Mouse (Mus musculus) embryonic facial prominence, embryonic 13.5 days (tissue): ENCODE data around the gene Megf11. TPM values are rescaled to one million over a fixed set of nuclear protein-coding genes. Genes with fewer than 3 reads are reported as not detected.
A peak's percentile ranks its signal among the peaks of the same experiment; 100 is the strongest.

ENCODE experiments used
- ATAC-seq: fragments of 200-750 bp; cut with Nextera tagmentation; 2 replicates; pipeline ENCODE4 v1.8.0; 2017; ENCODE audit warnings: low read depth; ENCODE audit not compliant: insufficient number of reproducible peaks, insufficient read depth, low FRiP score, low TSS enrichment
- H3K27ac ChIP-seq: fragments of 300-500 bp; sonication (generic); 2 replicates; pipeline ENCODE4 v1.5.1; 2015; ENCODE audit warnings: moderate library complexity, mild to moderate bottlenecking, inconsistent platforms
- H3K27me3 ChIP-seq: fragments of 300-500 bp; sonication (generic); 2 replicates; pipeline ENCODE4 v1.6.1; 2015; ENCODE audit warnings: mild to moderate bottlenecking, inconsistent platforms
- H3K36me3 ChIP-seq: fragments of 300-500 bp; sonication (generic); 2 replicates; pipeline ENCODE4 v1.6.1; 2015; ENCODE audit warnings: mild to moderate bottlenecking, inconsistent platforms
- H3K4me1 ChIP-seq: fragments of 300-500 bp; sonication (generic); 2 replicates; pipeline ENCODE4 v1.6.1; 2015; ENCODE audit warnings: inconsistent platforms
- H3K4me2 ChIP-seq: fragments of 300-500 bp; sonication (generic); 2 replicates; pipeline ENCODE4 v1.6.1; 2015; ENCODE audit warnings: moderate library complexity, mild to moderate bottlenecking, inconsistent platforms
- H3K4me3 ChIP-seq: fragments of 300-500 bp; sonication (generic); 2 replicates; pipeline ENCODE4 v1.5.1; 2015; ENCODE audit warnings: mild to moderate bottlenecking, inconsistent platforms
- H3K9ac ChIP-seq: fragments of 300-500 bp; sonication (generic); 2 replicates; pipeline ENCODE4 v1.6.1; 2015; ENCODE audit warnings: mild to moderate bottlenecking, inconsistent platforms
- H3K9me3 ChIP-seq: fragments of 300-500 bp; sonication (generic); 2 replicates; pipeline ENCODE4 v1.6.1; 2016; ENCODE audit warnings: inconsistent platforms
- WGBS: fragments of 180-500 bp; shearing (Covaris S2); methylation state at CpG from one replicate; pipeline ENCODE4 v1.1.7; 2015; ENCODE audit warnings: mixed read lengths; 5-methylcytosine and 5-hydroxymethylcytosine counted together
- polyA plus RNA-seq: library from polyadenylated mRNA; unstranded; fragments of >200 nt; fragmentation: Nextera tagmentation; extraction: Ambion mirVana; gene quantifications from 2 replicates; pipeline ENCODE4 v1.2.1, GENCODE M21; 2015

Gene Megf11
- polyA plus RNA-seq: 1.8 and 2.0 TPM in 2 replicates

DNA sequence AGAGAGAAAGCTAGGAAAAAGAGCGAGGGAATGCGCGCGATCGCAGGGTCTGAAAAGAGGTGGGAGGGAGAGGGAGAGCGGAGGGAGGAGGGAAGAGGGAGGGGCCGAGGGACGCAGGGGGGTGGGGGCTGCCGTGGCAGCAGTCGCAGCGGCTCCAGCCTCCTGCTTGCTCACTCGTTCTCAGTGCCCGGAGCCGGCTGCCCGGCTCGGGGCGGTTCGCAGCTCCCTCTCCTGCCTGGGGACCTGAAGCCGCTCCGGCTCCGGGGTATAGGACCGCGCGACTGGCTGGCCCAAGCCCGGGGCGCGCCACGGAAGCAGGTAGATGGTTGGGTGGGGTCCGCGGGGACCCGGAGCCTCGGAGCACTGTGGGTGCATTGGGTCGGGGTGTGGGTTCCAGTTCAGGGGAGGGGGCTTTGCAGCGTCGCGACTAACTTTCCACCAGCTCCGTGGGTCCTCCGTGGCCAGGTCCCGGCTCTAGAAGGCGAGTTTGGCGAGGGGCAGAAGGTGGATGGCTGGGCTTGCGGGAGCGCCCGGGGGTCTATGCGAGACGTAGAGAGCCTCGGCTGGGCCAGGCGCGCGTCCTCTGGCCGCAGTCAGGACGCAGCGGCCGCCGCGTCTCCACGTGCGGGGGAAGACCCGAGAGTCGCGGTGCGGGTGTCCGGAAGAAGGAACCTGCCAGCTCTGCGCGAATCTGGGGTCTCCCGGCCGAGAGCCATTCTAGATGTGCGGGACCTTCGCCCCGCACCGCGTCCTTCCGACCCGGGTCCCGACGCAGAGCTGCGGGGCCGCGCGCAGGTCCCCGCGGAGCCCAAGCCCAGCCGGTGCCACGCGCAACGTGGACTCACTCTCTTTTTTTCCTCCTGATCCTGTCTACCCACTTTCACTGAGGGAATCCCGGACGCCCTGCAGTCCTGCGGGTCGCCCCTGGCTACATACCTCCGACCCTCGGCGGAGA, at the start of gene Megf11:
Gene Megf11 (plus strand): TSS at position 116 of the 955 bp plus-strand sequence.
- no peak for ATAC-seq
- Histone ChIP-seq H3K36me3 (no peaks in the 10 kb centered on the region), H3K4me2 (peak within 1 kb of the TSS; percentile 100), H3K27me3 (peaks cover 77% of the 10 kb centered on the region), H3K9ac (peak within 1 kb of the TSS; percentile 72), H3K9me3 (no peaks in the 10 kb centered on the region), H3K4me3 (peak within 1 kb of the TSS; percentile 65), H3K27ac (no peak within 1 kb of the TSS), H3K4me1 (peaks cover 31% of the 10 kb centered on the region)
- WGBS: under 1% methylated on average over 88 of the region's 93 CpGs

DNA sequence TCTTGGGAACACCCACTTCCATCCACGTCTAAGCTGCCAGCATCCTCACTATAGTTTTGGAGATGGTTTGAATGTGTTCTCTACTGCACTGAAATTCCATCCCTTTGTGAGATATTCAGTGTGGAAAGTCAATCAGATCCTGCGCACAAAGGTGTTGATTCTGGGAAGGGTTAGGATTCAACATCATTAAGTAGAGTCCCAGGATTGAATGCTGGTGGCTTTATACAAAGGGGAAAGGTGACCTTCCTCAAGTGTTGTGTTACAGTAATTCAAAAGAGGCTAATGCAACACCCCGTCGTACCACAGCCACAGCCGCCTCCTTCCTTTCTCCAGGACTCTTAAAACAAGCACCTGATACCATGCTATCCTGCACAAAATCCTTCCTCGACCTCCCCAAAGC, 49.6 kb upstream of the Megf11 start:
- WGBS: 85% methylated on average over 6 of the region's 6 CpGs
- no peak overlapping the region for H3K4me2 ChIP-seq
- no peaks in the 10 kb centered on the region for H3K27me3 ChIP-seq
- H3K9ac ChIP-seq: no peak overlapping the region
- ATAC-seq: no peak
- peaks cover 10% of the 10 kb centered on the region for H3K4me1 ChIP-seq
- peaks cover 21% of the 10 kb centered on the region for H3K36me3 ChIP-seq
- no peak overlapping the region for H3K27ac ChIP-seq
- H3K9me3 ChIP-seq: no peaks in the 10 kb centered on the region
- H3K4me3 ChIP-seq: no peak overlapping the region

GRCm38 (mm10) chr9:64339361-64339760, 46.1 kb upstream of the Megf11 start:
- WGBS: 17% methylated on average over 8 of the region's 8 CpGs
- H3K4me3 ChIP-seq: peak overlapping the region; percentile 75
- H3K4me1 ChIP-seq: peaks cover 19% of the 10 kb centered on the region
- no peak overlapping the region for H3K9ac ChIP-seq
- peak overlapping the region; percentile 73 for H3K4me2 ChIP-seq
- no peaks in the 10 kb centered on the region for H3K27me3 ChIP-seq
- no peak for ATAC-seq
- H3K36me3 ChIP-seq: peaks cover 19% of the 10 kb centered on the region
- peak overlapping the region; percentile 100; the same call in 1 of the 2 replicates for H3K27ac ChIP-seq
- no peaks in the 10 kb centered on the region for H3K9me3 ChIP-seq

- Histone ChIP-seq H3K27ac (peak overlapping the region; percentile 100), H3K9ac (peak overlapping the region; percentile 100), H3K4me3 (peak overlapping the region; percentile 75), H3K36me3 (peaks cover 15% of the 10 kb centered on the region), H3K27me3 (no peaks in the 10 kb centered on the region), H3K9me3 (no peaks in the 10 kb centered on the region), H3K4me1 (peaks cover 19% of the 10 kb centered on the region), H3K4me2 (peak overlapping the region; percentile 73)
- whole genome bisulfite sequencing: under 1% methylated on average over 85 of the region's 85 CpGs
- ATAC-seq: peak; percentile 84
Measured at GRCm38 (mm10) chr9:64340351-64341253, 44.8 kb upstream of the Megf11 start.

DNA sequence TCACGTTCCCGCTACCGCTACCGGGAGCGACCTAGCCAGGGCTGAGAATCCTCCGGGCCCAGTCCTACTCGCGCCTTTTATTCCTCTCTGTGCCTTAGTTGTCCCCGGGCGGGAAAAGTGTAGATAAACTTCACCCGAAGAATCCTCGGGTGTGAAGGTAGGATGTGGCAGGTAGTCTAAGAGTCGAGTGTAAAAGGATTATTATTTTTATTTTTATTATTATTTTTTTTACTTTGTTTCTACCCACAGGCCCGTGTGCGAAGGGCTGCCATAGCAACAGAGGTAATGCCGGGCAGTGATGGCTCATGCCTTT, 44.2 kb upstream of the Megf11 start, which contains the start of gene Dis3l:
Gene Dis3l (minus strand): TSS at position 35 of the 313 bp plus-strand sequence.
- Histone ChIP-seq H3K4me1 (peaks cover 19% of the 10 kb centered on the region), H3K9ac (peak within 1 kb of the TSS; percentile 100), H3K4me3 (peak within 1 kb of the TSS; percentile 75), H3K9me3 (no peaks in the 10 kb centered on the region), H3K36me3 (peaks cover 9% of the 10 kb centered on the region), H3K4me2 (peak within 1 kb of the TSS; percentile 73), H3K27me3 (no peaks in the 10 kb centered on the region), H3K27ac (peak within 1 kb of the TSS; percentile 100)
- no peak for ATAC-seq
- 17% methylated on average over 16 of the region's 16 CpGs for WGBS

GRCm38 (mm10) chr9:64341671-64342070, 43.8 kb upstream of the Megf11 start:
- peak overlapping the region; percentile 100; the same call in 1 of the 2 replicates for H3K27ac ChIP-seq
- no peak for ATAC-seq
- H3K4me3 ChIP-seq: peak overlapping the region; percentile 75
- H3K9ac ChIP-seq: peak overlapping the region; percentile 100
- peak overlapping the region; percentile 73 for H3K4me2 ChIP-seq
- peaks cover 4% of the 10 kb centered on the region for H3K36me3 ChIP-seq
- no peaks in the 10 kb centered on the region for H3K27me3 ChIP-seq
- WGBS: 61% methylated on average over 8 of the region's 8 CpGs
- no peaks in the 10 kb centered on the region for H3K9me3 ChIP-seq
- peaks cover 19% of the 10 kb centered on the region for H3K4me1 ChIP-seq

GRCm38 (mm10) chr9:64343656-64344055, 41.8 kb upstream of the Megf11 start:
- no peak overlapping the region for H3K4me2 ChIP-seq
- H3K36me3 ChIP-seq: no peaks in the 10 kb centered on the region
- no peaks in the 10 kb centered on the region for H3K27me3 ChIP-seq
- peaks cover 19% of the 10 kb centered on the region for H3K4me1 ChIP-seq
- H3K4me3 ChIP-seq: no peak overlapping the region
- no peak overlapping the region for H3K9ac ChIP-seq
- no peaks in the 10 kb centered on the region for H3K9me3 ChIP-seq
- ATAC-seq: no peak
- 91% methylated on average over 2 of the region's 2 CpGs for WGBS
- H3K27ac ChIP-seq: no peak overlapping the region

DNA sequence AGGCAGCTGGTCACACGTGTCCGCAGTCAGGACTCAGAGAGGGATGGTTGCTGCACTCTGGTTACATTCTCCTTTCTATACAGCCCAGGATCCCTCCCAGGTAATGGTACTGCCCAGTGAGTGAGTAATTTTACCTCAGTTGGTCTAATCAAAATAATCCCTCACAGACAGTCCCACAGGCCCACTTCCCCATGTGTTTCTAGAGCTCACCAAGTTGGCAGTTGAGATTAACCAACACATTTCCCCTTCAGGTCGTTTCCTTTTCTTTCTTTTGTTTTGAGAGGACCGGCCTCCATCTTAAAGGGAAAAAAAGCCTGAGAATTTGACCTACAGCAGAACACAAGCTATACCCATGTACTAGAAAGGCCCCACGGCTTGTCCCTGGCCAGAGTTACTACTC, 39.5 kb upstream of the Megf11 start:
- no peaks in the 10 kb centered on the region for H3K36me3 ChIP-seq
- no peak overlapping the region for H3K4me2 ChIP-seq
- H3K4me1 ChIP-seq: peaks cover 8% of the 10 kb centered on the region
- ATAC-seq: no peak
- WGBS: 61% methylated on average over 5 of the region's 5 CpGs
- H3K9me3 ChIP-seq: no peaks in the 10 kb centered on the region
- no peak overlapping the region for H3K4me3 ChIP-seq
- no peak overlapping the region for H3K27ac ChIP-seq
- peak overlapping the region; percentile 32; the same call in 1 of the 2 replicates for H3K9ac ChIP-seq
- no peaks in the 10 kb centered on the region for H3K27me3 ChIP-seq

GRCm38 (mm10) chr9:64347377-64347776, 38.0 kb upstream of the Megf11 start:
- H3K4me3 ChIP-seq: no peak overlapping the region
- peaks cover 1% of the 10 kb centered on the region for H3K4me1 ChIP-seq
- no peak overlapping the region for H3K9ac ChIP-seq
- H3K27ac ChIP-seq: no peak overlapping the region
- 2% methylated on average over 1 of the region's 1 CpGs for WGBS
- no peaks in the 10 kb centered on the region for H3K36me3 ChIP-seq
- no peak for ATAC-seq
- no peaks in the 10 kb centered on the region for H3K27me3 ChIP-seq
- no peak overlapping the region for H3K4me2 ChIP-seq
- no peaks in the 10 kb centered on the region for H3K9me3 ChIP-seq

GRCm38 (mm10) chr9:64349490-64349889, 35.9 kb upstream of the Megf11 start:
- Histone ChIP-seq H3K9me3 (no peaks in the 10 kb centered on the region), H3K9ac (no peak overlapping the region), H3K4me3 (no peak overlapping the region), H3K27ac (no peak overlapping the region), H3K4me1 (no peaks in the 10 kb centered on the region), H3K27me3 (no peaks in the 10 kb centered on the region), H3K36me3 (no peaks in the 10 kb centered on the region), H3K4me2 (no peak overlapping the region)
- ATAC-seq: no peak
- WGBS: 59% methylated on average over 5 of the region's 5 CpGs

DNA sequence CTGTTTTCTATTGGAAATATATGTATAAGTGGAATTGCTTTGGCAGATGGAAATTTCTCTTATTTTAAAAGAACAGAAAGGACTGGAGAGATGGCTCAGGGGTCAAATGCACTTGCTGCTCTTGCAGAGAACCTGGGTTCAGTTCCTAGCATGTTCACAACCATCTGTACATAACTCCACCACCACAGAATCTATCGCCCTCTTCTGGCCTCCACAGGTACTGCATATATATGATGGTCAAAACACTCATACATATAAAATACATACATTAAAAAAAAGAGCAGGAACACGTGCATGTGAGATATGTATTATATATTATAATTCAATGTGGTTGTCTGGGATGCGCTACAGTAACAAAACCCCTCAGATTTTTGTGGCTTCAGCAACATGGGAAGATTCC, 34.2 kb upstream of the Megf11 start:
- no peak overlapping the region for H3K4me2 ChIP-seq
- H3K27me3 ChIP-seq: no peaks in the 10 kb centered on the region
- no peak overlapping the region for H3K27ac ChIP-seq
- no peak overlapping the region for H3K9ac ChIP-seq
- H3K9me3 ChIP-seq: no peaks in the 10 kb centered on the region
- WGBS: 36% methylated on average over 3 of the region's 3 CpGs
- no peak overlapping the region for H3K4me3 ChIP-seq
- no peaks in the 10 kb centered on the region for H3K4me1 ChIP-seq
- H3K36me3 ChIP-seq: no peaks in the 10 kb centered on the region
- ATAC-seq: no peak
